ENCODE assay signal across 9 mouse cellular contexts in genomic region chr12:102878901-102879300, GRCm38 (mm10). TPM values are rescaled to one million over a fixed set of nuclear protein-coding genes. Genes with fewer than 3 reads are reported as not detected.
DNase-seq lines count a peak whose midpoint lies in the region; ATAC-seq and TF ChIP-seq lines count a peak whose summit lies in the region.
"Had no signal": no experiment of that assay in that cellular context is flagged by ENCODE, and none has a peak within 500 bp of the region (broad histone marks: within the 10 kb centered on the region; RNA-seq: fewer than 3 reads in every experiment).

No protein-coding gene starts in this region.

- ATAC-seq in heart, embryonic 14.5 days (ENCODE audit: insufficient number of reproducible peaks, insufficient read depth, low FRiP score, low read depth), result no peak
- no peak for ATAC-seq in limb, embryonic 12.5 days (ENCODE audit: insufficient number of reproducible peaks, insufficient read depth, low FRiP score, low TSS enrichment, low read depth)

- no peak overlapping the region for H3ac ChIP-seq in myocyte (ENCODE audit: control insufficient read depth, insufficient read length)

- H3K9me3 ChIP-seq in heart, embryonic 14.5 days (ENCODE audit: control insufficient read depth, low read length), result no peaks in the 10 kb centered on the region
- no peaks in the 10 kb centered on the region for H3K9me3 ChIP-seq in limb, embryonic 12.5 days

- no peak for TF ChIP-seq POLR2A in bone marrow macrophage, adult 2 months (IDR thresholded peaks at IDR 0.05; ENCODE audit: borderline replicate concordance, low read depth, low read length)
- TF ChIP-seq POLR2A in myocyte (IDR thresholded peaks at IDR 0.05; ENCODE audit: insufficient read length, low read depth), result no peak

- H3K4me1 ChIP-seq in bone marrow macrophage, adult 2 months (ENCODE audit: control insufficient read depth, insufficient read depth, low read length), result peaks cover 10% of the 10 kb centered on the region
- H3K4me1 ChIP-seq in heart, embryonic 14.5 days (ENCODE audit: control insufficient read depth in 2 of 2, insufficient read depth in 2 of 2, low read length in 2 of 2), result peaks cover 2 to 18% of the 10 kb centered on the region in 2 experiments
- H3K4me1 ChIP-seq in limb, embryonic 12.5 days (replicated peaks), result peaks cover 18% of the 10 kb centered on the region

- H3K36me3 ChIP-seq in heart, embryonic 14.5 days (ENCODE audit: control insufficient read depth, insufficient read depth, low read length), result no peaks in the 10 kb centered on the region
- no peaks in the 10 kb centered on the region for H3K36me3 ChIP-seq in limb, embryonic 12.5 days
- H3K36me3 ChIP-seq in myocyte (ENCODE audit: control insufficient read depth, insufficient read depth), result no peaks in the 10 kb centered on the region

- peak overlapping the region; percentile 97 for H3K4me3 ChIP-seq in gastrocnemius, adult 2 months
- peak overlapping the region; percentile 73; the same call in 1 of the 2 replicates for H3K4me3 ChIP-seq in bone marrow macrophage, adult 2 months (ENCODE audit: insufficient read depth, low read length)
- H3K4me3 ChIP-seq in heart, embryonic 14.5 days (ENCODE audit: control insufficient read depth in 1 of 2, insufficient read depth in 1 of 2, low read depth in 1 of 2, low read length in 2 of 2), result peak overlapping the region; percentile 68 to 96
- H3K4me3 ChIP-seq in limb, embryonic 12.5 days (replicated peaks), result peak overlapping the region; percentile 93
- H3K4me3 ChIP-seq in myocyte, result peak overlapping the region; percentile 70

- 15% methylated on average over 7 of the region's 7 CpGs for WGBS in heart, embryonic 14.5 days
- WGBS in limb, embryonic 12.5 days, result 31% methylated on average over 7 of the region's 7 CpGs

- no peaks in the 10 kb centered on the region for H3K27me3 ChIP-seq in heart, embryonic 14.5 days (ENCODE audit: control insufficient read depth, insufficient read depth, low read length)
- H3K27me3 ChIP-seq in limb, embryonic 12.5 days, result no peaks in the 10 kb centered on the region
- peaks cover 4% of the 10 kb centered on the region for H3K27me3 ChIP-seq in myocyte (ENCODE audit: control insufficient read depth, insufficient read depth, insufficient read length)

- intact Hi-C loops in gastrocnemius, adult 2 months (cut with DNase I), result loop anchor here (5.0 kb wide), 2 partner anchors 62 to 122 kb away; partner anchors contain the start of genes Gm20604, Gm28051, Gon7 and Ubr7

- H3K4me2 ChIP-seq in heart, embryonic 14.5 days (ENCODE audit: low read length), result peak overlapping the region; percentile 88
- peak overlapping the region; percentile 79 for H3K4me2 ChIP-seq in limb, embryonic 12.5 days
- peak overlapping the region; percentile 94 for H3K4me2 ChIP-seq in myocyte (ENCODE audit: low read depth)

- no peak for DNase-seq in gastrocnemius, adult 2 months
- no peak for DNase-seq in gastrocnemius, postnatal 10 days
- DNase-seq in urinary bladder, postnatal 25 days (ENCODE audit: low spot score), result no peak
- DNase-seq in ovary, postnatal 10 days (ENCODE audit: low spot score), result no peak

- H3K27ac ChIP-seq in gastrocnemius, adult 2 months, result peak overlapping the region; percentile 97
- no peak overlapping the region for H3K27ac ChIP-seq in bone marrow macrophage, adult 2 months (ENCODE audit: insufficient read depth, low read depth, low read length)
- peak overlapping the region; percentile 79 to 97 for H3K27ac ChIP-seq in heart, embryonic 14.5 days (replicated peaks in 1 of 2; ENCODE audit: control insufficient read depth in 1 of 2, insufficient read depth in 1 of 2, low read depth in 2 of 2, low read length in 2 of 2)
- H3K27ac ChIP-seq in limb, embryonic 12.5 days, result peak overlapping the region; percentile 96

- H3K9ac ChIP-seq in heart, embryonic 14.5 days (ENCODE audit: low read length), result peak overlapping the region; percentile 62
- H3K9ac ChIP-seq in limb, embryonic 12.5 days (replicated peaks), result peak overlapping the region; percentile 95

- H3K79me2 ChIP-seq in myocyte (ENCODE audit: control insufficient read depth, insufficient read depth), result peaks cover 36% of the 10 kb centered on the region

- TF ChIP-seq CTCF in gastrocnemius, adult 2 months (IDR thresholded peaks at IDR 0.05), result no peak
- TF ChIP-seq CTCF in bone marrow macrophage, adult 2 months (IDR thresholded peaks at IDR 0.05; ENCODE audit: low read depth, low read length), result no peak

TF ChIP-seq in myocyte, 11 proteins besides CTCF, POLR2A, EP300 and RAD21:
- TF ChIP-seq MAX (IDR thresholded peaks at IDR 0.05; ENCODE audit: low read depth) (no peak), MYOG (IDR thresholded peaks at IDR 0.05; ENCODE audit: control insufficient read depth in 1 of 3, insufficient read depth in 1 of 3, insufficient read length in 2 of 3, low read depth in 2 of 3) (no peak), MYOD1 (IDR thresholded peaks at IDR 0.05; ENCODE audit: control insufficient read depth in 1 of 3, insufficient read length in 2 of 3, low read depth in 2 of 3) (no peak), SRF (IDR thresholded peaks at IDR 0.05; ENCODE audit: control insufficient read depth, insufficient read length, low read depth) (no peak), CEBPB (IDR thresholded peaks at IDR 0.05; ENCODE audit: insufficient read depth, poor library complexity, severe bottlenecking) (no peak)

RNA-seq across cellular contexts. Expression of gene Btbd7, which starts 0.6 kb away (rescaled TPM):
- total RNA-seq in gastrocnemius, adult 2 months (2021), result 10 to 100 TPM; 17.1 to 19.6 TPM
- 10 to 100 TPM; 18.6 to 25.3 TPM for total RNA-seq in gastrocnemius, postnatal 10 days (2021)
- polyA plus RNA-seq in bone marrow macrophage, adult 2 months (2012; ENCODE audit: insufficient read depth, insufficient read length, missing spikeins), result 12.4 and 14.9 TPM in 2 replicates
- polyA plus RNA-seq in heart, embryonic 14.5 days (2014; fragmentation: Nextera tagmentation; extraction: Ambion mirVana), result 16.0 and 16.4 TPM in 2 replicates
- polyA plus RNA-seq in limb, embryonic 12.5 days (2016; fragmentation: Nextera tagmentation; extraction: Ambion mirVana), result 27.4 and 28.8 TPM in 2 replicates
- polyA plus RNA-seq in myocyte (2012; fragmentation: generic; extraction: Trizol), result 6.9 TPM

RNA-seq across cellular contexts. Expression of gene Cox8c, which starts 20.2 kb away (rescaled TPM):
- not detected for total RNA-seq in gastrocnemius, adult 2 months (2021)
- total RNA-seq in gastrocnemius, postnatal 10 days (2021), result not detected
- not detected in 2 replicates for polyA plus RNA-seq in bone marrow macrophage, adult 2 months (2012; ENCODE audit: insufficient read depth, insufficient read length, missing spikeins)
- polyA plus RNA-seq in heart, embryonic 14.5 days (2014; fragmentation: Nextera tagmentation; extraction: Ambion mirVana), result not detected in 2 replicates
- not detected in 2 replicates for polyA plus RNA-seq in limb, embryonic 12.5 days (2016; fragmentation: Nextera tagmentation; extraction: Ambion mirVana)
- polyA plus RNA-seq in myocyte (2012; fragmentation: generic; extraction: Trizol), result not detected
- polyA plus RNA-seq: large intestine, adult 2 months had no signal
